Mouse (Mus musculus): Measurements from ENCODE around the gene Gm8439.
A peak's percentile ranks its signal among the peaks of the same experiment; 100 is the strongest.
"Not testable (repeated sequence)": the region's sequence is repeated elsewhere in the genome, so short reads cannot be mapped to it uniquely, and the experiment has no call there.

The Gm8439 gene

GRCm38 (mm10) chr4:120588445-120588844 is at the start of gene Gm8439:
TSS of gene Gm8439 (plus strand) at chr4:120588745.
- no peak for DNase-seq (ENCODE audit: low read depth, low spot score)

- DNase-seq (ENCODE audit: low read depth, low spot score): no peak
These were observed 43.6 kb upstream of the Gm8439 start for GRCm38 (mm10) chr4:120544896-120545295.

DNA sequence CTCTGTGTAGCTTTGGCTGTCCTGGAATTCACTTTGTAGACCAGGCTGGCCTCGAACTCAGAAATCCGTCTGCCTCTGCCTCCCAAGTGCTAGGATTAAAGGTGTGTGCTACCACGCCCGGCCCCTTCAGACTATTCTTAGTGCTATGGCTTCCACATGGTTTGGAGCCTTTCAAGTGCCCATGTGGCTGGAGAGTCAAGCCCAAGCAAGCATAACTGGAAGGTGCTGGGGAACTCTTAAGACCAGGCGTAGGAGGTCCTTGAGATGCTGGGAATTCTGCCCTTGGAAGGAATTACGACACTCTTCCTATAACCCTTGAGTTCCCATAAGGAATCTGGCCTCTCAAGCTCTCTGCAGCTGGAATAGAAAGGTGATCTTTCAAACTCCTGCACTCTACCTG is 32.0 kb upstream of the Gm8439 start:
- no peak for DNase-seq (ENCODE audit: low read depth, low spot score)

GRCm38 (mm10) chr4:120565726-120566125 is 22.8 kb upstream of the Gm8439 start:
- no peak for DNase-seq (ENCODE audit: low read depth, low spot score)

GRCm38 (mm10) chr4:120568005-120568404 is 20.5 kb upstream of the Gm8439 start:
- DNase-seq (ENCODE audit: low read depth, low spot score): no peak

DNA sequence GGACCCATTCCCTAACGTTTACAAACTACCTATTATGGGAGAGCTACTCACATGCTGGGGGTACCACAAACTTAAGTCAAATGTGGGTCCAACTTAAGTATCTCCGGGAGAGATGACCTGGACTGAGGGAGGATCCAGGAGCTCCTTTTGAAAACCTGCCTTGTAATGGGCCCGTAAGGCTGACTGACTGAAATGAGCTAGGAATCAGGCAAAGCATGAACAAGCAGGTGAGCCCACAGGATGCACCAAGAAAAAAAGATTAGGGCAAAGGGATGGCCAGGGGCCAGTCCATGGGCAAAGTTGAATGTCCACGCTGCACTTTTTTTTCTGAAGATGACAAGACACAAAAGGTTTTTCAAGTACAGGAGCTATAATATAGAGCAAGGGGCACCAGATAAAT is 19.5 kb upstream of the Gm8439 start:
- DNase-seq (ENCODE audit: low read depth, low spot score): no peak

- DNase-seq (ENCODE audit: low read depth, low spot score): peak; percentile 94
These were observed 18.8 kb upstream of the Gm8439 start, which contains the start of gene Ctps for GRCm38 (mm10) chr4:120569486-120570437. TSS of gene Ctps (minus strand) at chr4:120570276.

DNA sequence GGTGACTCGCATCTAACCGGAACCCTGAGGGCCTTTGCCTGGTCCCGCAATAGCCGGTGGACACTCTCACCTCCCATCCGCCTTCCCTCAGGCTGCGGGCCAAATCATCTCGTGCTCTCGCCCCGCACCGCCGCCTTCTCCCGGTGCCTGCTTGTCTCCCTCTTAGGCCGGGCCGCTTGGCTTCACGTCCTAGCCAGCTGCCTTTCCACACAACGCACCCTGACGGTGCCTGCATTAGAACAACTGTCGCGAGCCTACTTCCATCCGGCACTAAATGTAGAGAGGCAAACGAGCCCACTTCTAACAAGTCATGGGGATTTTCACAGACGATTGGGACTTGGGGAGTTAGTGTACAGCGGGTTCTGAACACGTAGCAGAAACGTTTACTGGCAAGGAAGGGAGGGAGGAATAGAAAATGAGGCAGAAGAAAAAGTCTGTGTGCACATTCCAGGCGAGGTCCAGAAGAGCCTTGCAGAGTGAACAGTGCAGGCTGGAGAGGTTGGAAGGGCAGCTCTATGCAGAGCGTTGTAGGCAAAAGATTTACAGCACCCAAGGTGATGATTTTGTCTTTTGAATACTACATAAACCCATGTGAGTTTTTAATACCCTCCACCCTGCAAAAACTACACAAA is 18.0 kb upstream of the Gm8439 start:
- DNase-seq (ENCODE audit: low read depth, low spot score): peak; percentile 59

- no peak for DNase-seq (ENCODE audit: low read depth, low spot score)
These were observed 17.5 kb upstream of the Gm8439 start for GRCm38 (mm10) chr4:120571070-120571464.

DNA sequence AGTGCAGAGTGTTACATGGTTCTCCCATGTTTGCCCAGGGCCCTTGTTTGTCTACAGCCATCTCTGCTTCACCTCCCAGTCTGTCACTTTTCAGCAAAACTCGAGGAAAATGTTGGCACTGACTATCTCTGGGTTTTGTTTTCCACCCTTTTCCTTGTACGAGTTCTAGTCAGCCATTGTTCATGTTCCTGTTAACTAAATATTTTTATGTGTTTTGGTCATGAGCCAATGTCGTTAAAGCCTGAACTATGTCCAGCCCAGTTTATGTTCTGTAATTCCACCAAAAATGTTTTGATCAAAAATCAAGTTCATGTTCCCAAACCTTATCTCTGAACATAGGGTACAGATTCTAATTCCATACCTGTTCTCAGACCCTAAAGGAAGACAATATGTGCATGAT is 16.9 kb upstream of the Gm8439 start:
- DNase-seq (ENCODE audit: low read depth, low spot score): no peak

GRCm38 (mm10) chr4:120580894-120581293 is 7.7 kb upstream of the Gm8439 start:
- DNase-seq (ENCODE audit: low read depth, low spot score): no peak

GRCm38 (mm10) chr4:120581711-120582110 is 6.8 kb upstream of the Gm8439 start:
- DNase-seq (ENCODE audit: low read depth, low spot score): no peak

- no peak for DNase-seq (ENCODE audit: low read depth, low spot score)
These were observed 1.6 kb upstream of the Gm8439 start for GRCm38 (mm10) chr4:120586986-120587385.

- no peak for DNase-seq (ENCODE audit: low read depth, low spot score)
These were observed 525 bp downstream of the Gm8439 start for GRCm38 (mm10) chr4:120589070-120589469.

DNA sequence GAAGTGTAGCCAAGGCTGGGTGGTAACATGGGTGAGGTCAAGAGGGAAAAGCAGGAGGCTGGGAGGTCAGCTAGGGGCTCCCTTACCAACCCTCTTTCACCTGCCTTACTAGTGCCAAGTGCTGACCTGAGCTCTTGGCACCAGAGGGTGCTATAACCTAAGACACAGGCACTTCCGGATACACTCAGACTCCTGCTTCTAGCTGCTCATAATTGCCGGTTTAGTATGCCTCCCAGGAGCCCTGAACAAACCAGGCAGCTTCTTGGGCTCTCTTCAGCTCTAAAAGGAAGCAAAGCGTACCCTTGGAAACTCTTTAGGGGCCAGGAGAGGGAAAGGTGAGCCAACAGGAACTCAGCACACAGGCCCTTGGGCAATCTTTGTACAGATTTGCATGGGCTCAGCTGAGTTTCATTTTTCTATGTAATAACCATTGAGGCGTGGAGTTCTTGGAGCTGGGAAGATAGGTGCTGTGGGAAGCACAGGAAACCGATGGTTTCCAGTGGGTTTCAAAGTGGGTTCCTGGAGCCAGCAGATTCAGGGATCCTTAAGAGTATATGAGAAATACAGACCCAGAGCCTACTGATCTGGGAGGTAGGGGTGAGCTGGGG is 1.4 kb downstream of the Gm8439 start:
- peak; percentile 60 for DNase-seq (ENCODE audit: low read depth, low spot score)

- no peak for DNase-seq (ENCODE audit: low read depth, low spot score)
These were observed 2.4 kb downstream of the Gm8439 start for GRCm38 (mm10) chr4:120590973-120591372.

GRCm38 (mm10) chr4:120596210-120596609 is 7.7 kb downstream of the Gm8439 start:
- not testable (repeated sequence) for DNase-seq (ENCODE audit: low read depth, low spot score)

DNA sequence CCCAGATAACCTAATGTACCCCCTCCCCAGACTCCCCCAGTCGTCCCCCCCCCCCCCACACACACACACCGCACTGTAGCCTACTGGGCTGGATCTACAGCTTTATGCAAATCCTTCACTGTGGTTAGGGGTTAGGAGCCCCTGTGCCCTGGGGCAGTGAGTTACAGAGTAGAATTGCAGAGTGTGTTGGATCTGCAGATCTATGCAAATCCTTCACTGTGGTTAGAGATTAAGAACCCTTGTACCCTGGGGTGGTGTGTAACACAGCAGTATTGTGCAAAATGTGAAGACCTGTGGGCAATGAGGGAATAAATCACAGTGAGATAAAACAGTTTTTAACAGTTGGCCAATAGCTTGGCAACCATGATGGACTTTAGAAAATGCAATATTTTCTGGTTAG is 10.4 kb downstream of the Gm8439 start:
- DNase-seq (ENCODE audit: low read depth, low spot score): no peak

GRCm38 (mm10) chr4:120601774-120602173 is 13.2 kb downstream of the Gm8439 start:
- no peak for DNase-seq (ENCODE audit: low read depth, low spot score)

GRCm38 (mm10) chr4:120602669-120603068 is 14.1 kb downstream of the Gm8439 start:
- DNase-seq (ENCODE audit: low read depth, low spot score): no peak

GRCm38 (mm10) chr4:120606941-120607340 is 18.4 kb downstream of the Gm8439 start:
- DNase-seq (ENCODE audit: low read depth, low spot score): no peak

DNA sequence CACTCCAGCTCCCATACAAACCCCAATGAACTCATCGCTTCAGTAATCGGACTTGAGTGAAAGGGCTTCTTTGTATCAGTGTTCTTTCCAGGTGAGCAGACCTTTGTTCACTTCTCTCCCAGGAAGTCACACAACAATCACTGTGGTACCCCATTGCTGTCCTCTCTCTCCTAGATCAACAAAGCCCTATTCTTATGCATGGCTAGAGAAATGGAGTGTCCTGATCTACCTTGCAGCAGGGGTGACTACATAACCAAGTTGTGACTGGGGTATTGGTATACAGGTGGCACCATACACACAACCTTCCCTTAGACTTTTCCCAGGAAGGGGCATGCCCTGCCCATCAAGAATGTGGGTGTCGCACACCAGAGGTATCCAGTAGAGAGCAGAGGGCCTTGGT is 22.5 kb downstream of the Gm8439 start:
- DNase-seq (ENCODE audit: low read depth, low spot score): peak; percentile 12
